Mouse (Mus musculus) testis, postnatal 14 days (tissue): ENCODE measurements around the gene Kmo.

Experiments
- DNase-seq: peaks from one replicate; pipeline ENCODE4 v3.0.0; 2021; ENCODE audit warnings: low spot score

Kmo gene

GRCm38 (mm10) chr1:175619814-175620431 is at the start of gene Kmo:
Gene Kmo (plus strand): TSS chr1:175620381.
- DNase-seq: no peak

GRCm38 (mm10) chr1:175574129-175574528 is 46.1 kb upstream of the Kmo start:
- no peak for DNase-seq

GRCm38 (mm10) chr1:175578425-175579096 is 41.6 kb upstream of the Kmo start:
- no peak for DNase-seq

GRCm38 (mm10) chr1:175579598-175580235 is 40.5 kb upstream of the Kmo start:
- DNase-seq: no peak

GRCm38 (mm10) chr1:175580346-175580745 is 39.8 kb upstream of the Kmo start:
- no peak for DNase-seq

GRCm38 (mm10) chr1:175582799-175583198 is 37.4 kb upstream of the Kmo start:
- no peak for DNase-seq

GRCm38 (mm10) chr1:175585267-175585666 is 34.9 kb upstream of the Kmo start:
- no peak for DNase-seq

- DNase-seq: no peak
Observed at GRCm38 (mm10) chr1:175586656-175587055, 33.5 kb upstream of the Kmo start.

- DNase-seq: no peak
Observed at GRCm38 (mm10) chr1:175592832-175593231, 27.3 kb upstream of the Kmo start.

- DNase-seq: no peak
Observed at GRCm38 (mm10) chr1:175602231-175602630, 17.9 kb upstream of the Kmo start.

- no peak for DNase-seq
Observed at GRCm38 (mm10) chr1:175603390-175603789, 16.8 kb upstream of the Kmo start.

GRCm38 (mm10) chr1:175607308-175607707 is 12.9 kb upstream of the Kmo start:
- DNase-seq: no peak

- DNase-seq: no peak
Observed at GRCm38 (mm10) chr1:175607838-175608585, 12.2 kb upstream of the Kmo start.

GRCm38 (mm10) chr1:175608708-175609107 is 11.5 kb upstream of the Kmo start:
- DNase-seq: no peak

GRCm38 (mm10) chr1:175614992-175615391 is 5.2 kb upstream of the Kmo start:
- no peak for DNase-seq

GRCm38 (mm10) chr1:175623656-175624055 is 3.5 kb downstream of the Kmo start:
- DNase-seq: no peak

GRCm38 (mm10) chr1:175625257-175625879 is 5.2 kb downstream of the Kmo start, which contains the start of gene Fh1:
Gene Fh1 (minus strand): TSS chr1:175625635.
- peak; percentile 96 for DNase-seq

GRCm38 (mm10) chr1:175625990-175626692 is 6.0 kb downstream of the Kmo start:
- DNase-seq: no peak

GRCm38 (mm10) chr1:175629248-175629647 is 9.1 kb downstream of the Kmo start:
- no peak for DNase-seq

GRCm38 (mm10) chr1:175630345-175630744 is 10.2 kb downstream of the Kmo start:
- DNase-seq: no peak

- DNase-seq: no peak
Observed at GRCm38 (mm10) chr1:175631080-175631479, 10.9 kb downstream of the Kmo start.
